Mouse (Mus musculus): ENCODE measurements at regions not wholly inside any gene's neighbourhood (a gene's known extent, or its start where the extent isn't known, plus 50 kb on each side); places are given as distances from the start of the nearest gene placed in this dataset.

DNA sequence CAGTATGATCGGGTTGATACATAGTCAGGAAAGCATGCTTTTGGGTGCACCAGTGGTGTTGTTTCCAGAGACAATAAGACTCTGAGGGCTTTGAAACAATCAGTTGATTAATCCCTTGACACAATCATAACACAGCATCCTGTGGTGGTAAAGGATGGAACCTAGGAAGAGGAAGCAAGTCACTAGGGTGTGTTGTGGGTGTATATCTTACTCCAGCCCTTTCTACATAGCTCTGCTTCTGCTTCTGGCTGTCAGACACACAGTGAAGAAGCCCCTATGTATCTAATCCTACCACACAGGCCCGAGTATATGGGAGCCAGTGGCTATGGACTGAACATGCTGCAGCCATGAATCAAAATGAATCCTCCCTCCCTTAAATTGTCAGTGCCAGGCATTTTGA lies 115.1 kb upstream of the Slc24a3 start:
- no peak overlapping the region for H3K4me2 ChIP-seq (ENCODE audit: low read depth, low read length)
- no peaks in the 10 kb centered on the region for H3K27me3 ChIP-seq (ENCODE audit: control insufficient read depth, insufficient read depth, low read length)
- no peaks in the 10 kb centered on the region for H3K36me3 ChIP-seq (replicated peaks; ENCODE audit: control insufficient read depth, insufficient read depth, low read depth, low read length)
- DNase-seq (ENCODE audit: low spot score) (no peak), ATAC-seq (replicated peaks; ENCODE audit: insufficient number of reproducible peaks, low FRiP score, low TSS enrichment, low read depth) (no peak)
- H3K4me1 ChIP-seq (ENCODE audit: control insufficient read depth, insufficient read depth, low read length) = no peaks in the 10 kb centered on the region
- H3K4me3 ChIP-seq (ENCODE audit: low read depth, low read length) = no peak overlapping the region
- H3K27ac ChIP-seq (replicated peaks; ENCODE audit: low read depth, low read length) = no peak overlapping the region
- no peak overlapping the region for H3K9ac ChIP-seq (replicated peaks; ENCODE audit: low read length)
- WGBS = 84% methylated on average over 2 of the region's 2 CpGs
- no peaks in the 10 kb centered on the region for H3K9me3 ChIP-seq (replicated peaks; ENCODE audit: control insufficient read depth, low read length)

DNA sequence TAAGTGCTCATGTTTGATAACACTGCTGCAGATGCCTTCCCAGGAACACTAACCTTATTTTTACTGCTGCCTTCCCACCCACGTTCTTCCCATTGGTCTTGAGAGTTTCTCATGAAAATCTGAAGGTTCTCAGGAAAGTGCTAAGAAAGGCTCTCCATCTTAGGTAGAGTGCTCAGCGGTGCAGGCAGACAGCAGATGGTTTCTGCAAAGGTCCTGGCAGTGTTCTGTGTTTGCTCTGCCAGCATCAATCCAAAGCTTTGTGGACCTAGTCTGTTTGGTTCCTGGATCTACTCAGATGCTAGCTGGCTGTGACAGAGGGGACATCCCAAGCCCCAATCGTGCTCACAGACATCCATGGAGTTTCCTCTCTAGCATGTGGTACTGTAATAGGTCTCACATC lies 111.3 kb upstream of the Slc24a3 start:
- Histone ChIP-seq H3K36me3 (replicated peaks; ENCODE audit: control insufficient read depth, insufficient read depth, low read depth, low read length) (no peaks in the 10 kb centered on the region), H3K4me2 (ENCODE audit: low read depth, low read length) (no peak overlapping the region), H3K9me3 (replicated peaks; ENCODE audit: control insufficient read depth, low read length) (no peaks in the 10 kb centered on the region), H3K4me3 (ENCODE audit: low read depth, low read length) (no peak overlapping the region), H3K27me3 (ENCODE audit: control insufficient read depth, insufficient read depth, low read length) (no peaks in the 10 kb centered on the region), H3K27ac (replicated peaks; ENCODE audit: low read depth, low read length) (no peak overlapping the region), H3K9ac (replicated peaks; ENCODE audit: low read length) (no peak overlapping the region), H3K4me1 (ENCODE audit: control insufficient read depth, insufficient read depth, low read length) (no peaks in the 10 kb centered on the region)
- 78% methylated on average over 3 of the region's 3 CpGs for WGBS
- ATAC-seq (replicated peaks; ENCODE audit: insufficient number of reproducible peaks, low FRiP score, low TSS enrichment, low read depth) (no peak), DNase-seq (ENCODE audit: low spot score) (no peak)

DNA sequence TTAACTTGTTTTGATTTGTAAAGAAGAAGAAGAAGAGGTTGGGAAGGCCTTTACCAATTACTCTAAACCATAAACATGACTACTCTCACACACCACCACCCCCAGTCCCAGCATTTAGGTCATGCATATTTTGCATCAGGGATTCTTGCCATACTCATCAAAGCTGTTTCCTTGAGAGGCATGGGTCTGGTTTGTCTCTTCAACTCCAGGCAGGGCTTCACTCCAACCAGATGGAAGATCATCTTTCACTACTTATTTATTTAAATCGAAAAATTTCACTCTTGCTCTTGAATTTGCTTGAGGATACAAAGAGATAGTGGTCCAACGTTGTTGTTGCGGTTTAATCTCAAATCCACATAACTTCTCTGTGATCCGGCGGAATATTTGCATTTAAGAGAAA lies 110.8 kb upstream of the Slc24a3 start:
- DNase-seq (ENCODE audit: low spot score) (no peak), ATAC-seq (replicated peaks; ENCODE audit: insufficient number of reproducible peaks, low FRiP score, low TSS enrichment, low read depth) (no peak)
- Histone ChIP-seq H3K27me3 (ENCODE audit: control insufficient read depth, insufficient read depth, low read length) (no peaks in the 10 kb centered on the region), H3K4me1 (ENCODE audit: control insufficient read depth, insufficient read depth, low read length) (no peaks in the 10 kb centered on the region), H3K9ac (replicated peaks; ENCODE audit: low read length) (no peak overlapping the region), H3K4me3 (ENCODE audit: low read depth, low read length) (no peak overlapping the region), H3K4me2 (ENCODE audit: low read depth, low read length) (no peak overlapping the region), H3K27ac (replicated peaks; ENCODE audit: low read depth, low read length) (no peak overlapping the region), H3K36me3 (replicated peaks; ENCODE audit: control insufficient read depth, insufficient read depth, low read depth, low read length) (no peaks in the 10 kb centered on the region), H3K9me3 (replicated peaks; ENCODE audit: control insufficient read depth, low read length) (no peaks in the 10 kb centered on the region)
- WGBS = 80% methylated on average over 5 of the region's 5 CpGs

GRCm38 (mm10) chr2:145069931-145070330 lies 97.6 kb upstream of the Slc24a3 start:
- H3K4me2 ChIP-seq (ENCODE audit: low read depth, low read length) = no peak overlapping the region
- WGBS = 60% methylated on average over 1 of the region's 1 CpGs
- H3K27ac ChIP-seq (replicated peaks; ENCODE audit: low read depth, low read length) = no peak overlapping the region

DNA sequence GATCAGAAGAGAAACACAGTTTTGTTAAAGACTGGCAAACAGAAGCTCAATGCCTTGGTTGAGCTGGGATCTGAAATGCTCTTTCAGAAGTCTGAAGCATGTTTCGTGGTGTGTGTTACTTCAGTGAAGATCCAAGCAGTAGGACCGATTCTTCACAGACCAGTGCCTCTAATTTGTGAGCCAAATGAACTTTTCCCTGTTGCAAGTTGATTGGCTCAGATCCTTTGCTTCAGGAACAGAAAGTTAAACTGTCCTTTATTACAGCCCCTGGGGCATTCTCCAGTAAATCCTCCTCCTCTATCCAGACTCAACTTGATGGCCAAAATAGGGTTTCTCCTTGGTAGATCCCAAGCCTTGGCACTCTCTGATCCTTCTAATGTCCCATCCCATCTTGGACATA lies 85.6 kb upstream of the Slc24a3 start:
- Histone ChIP-seq H3K9me3 (replicated peaks; ENCODE audit: control insufficient read depth, low read length) (no peaks in the 10 kb centered on the region), H3K4me2 (ENCODE audit: low read depth, low read length) (no peak overlapping the region), H3K27ac (replicated peaks; ENCODE audit: low read depth, low read length) (no peak overlapping the region), H3K9ac (replicated peaks; ENCODE audit: low read length) (no peak overlapping the region), H3K4me3 (ENCODE audit: low read depth, low read length) (no peak overlapping the region), H3K27me3 (ENCODE audit: control insufficient read depth, insufficient read depth, low read length) (no peaks in the 10 kb centered on the region), H3K36me3 (replicated peaks; ENCODE audit: control insufficient read depth, insufficient read depth, low read depth, low read length) (no peaks in the 10 kb centered on the region), H3K4me1 (ENCODE audit: control insufficient read depth, insufficient read depth, low read length) (no peaks in the 10 kb centered on the region)
- DNase-seq (ENCODE audit: low spot score) (no peak), ATAC-seq (replicated peaks; ENCODE audit: insufficient number of reproducible peaks, low FRiP score, low TSS enrichment, low read depth) (no peak)
- 86% methylated on average over 2 of the region's 2 CpGs for WGBS

More at GRCm38 (mm10) chr2:145069931-145070330, 97.6 kb upstream of the Slc24a3 start:
- Histone ChIP-seq H3K9me3 (replicated peaks; ENCODE audit: control insufficient read depth, low read length) (no peaks in the 10 kb centered on the region), H3K9ac (replicated peaks; ENCODE audit: low read length) (no peak overlapping the region), H3K4me3 (ENCODE audit: low read depth, low read length) (no peak overlapping the region), H3K36me3 (replicated peaks; ENCODE audit: control insufficient read depth, insufficient read depth, low read depth, low read length) (no peaks in the 10 kb centered on the region), H3K27me3 (ENCODE audit: control insufficient read depth, insufficient read depth, low read length) (no peaks in the 10 kb centered on the region), H3K4me1 (ENCODE audit: control insufficient read depth, insufficient read depth, low read length) (no peaks in the 10 kb centered on the region)
- DNase-seq (ENCODE audit: low spot score) (no peak), ATAC-seq (replicated peaks; ENCODE audit: insufficient number of reproducible peaks, low FRiP score, low TSS enrichment, low read depth) (no peak)

- H3K4me3 ChIP-seq (ENCODE audit: low read depth, low read length) = no peak overlapping the region
- no peak for DNase-seq (ENCODE audit: low spot score)
- no peak for ATAC-seq (replicated peaks; ENCODE audit: insufficient number of reproducible peaks, low FRiP score, low TSS enrichment, low read depth)
- H3K4me1 ChIP-seq (ENCODE audit: control insufficient read depth, insufficient read depth, low read length) = no peaks in the 10 kb centered on the region
- no peak overlapping the region for H3K27ac ChIP-seq (replicated peaks; ENCODE audit: low read depth, low read length)
- H3K9me3 ChIP-seq (replicated peaks; ENCODE audit: control insufficient read depth, low read length) = no peaks in the 10 kb centered on the region
- H3K9ac ChIP-seq (replicated peaks; ENCODE audit: low read length) = no peak overlapping the region
- no peak overlapping the region for H3K4me2 ChIP-seq (ENCODE audit: low read depth, low read length)
- no peaks in the 10 kb centered on the region for H3K27me3 ChIP-seq (ENCODE audit: control insufficient read depth, insufficient read depth, low read length)
- 67% methylated on average over 2 of the region's 2 CpGs for WGBS
- no peaks in the 10 kb centered on the region for H3K36me3 ChIP-seq (replicated peaks; ENCODE audit: control insufficient read depth, insufficient read depth, low read depth, low read length)
These were observed 82.9 kb upstream of the Slc24a3 start for GRCm38 (mm10) chr2:145084621-145085020.

DNA sequence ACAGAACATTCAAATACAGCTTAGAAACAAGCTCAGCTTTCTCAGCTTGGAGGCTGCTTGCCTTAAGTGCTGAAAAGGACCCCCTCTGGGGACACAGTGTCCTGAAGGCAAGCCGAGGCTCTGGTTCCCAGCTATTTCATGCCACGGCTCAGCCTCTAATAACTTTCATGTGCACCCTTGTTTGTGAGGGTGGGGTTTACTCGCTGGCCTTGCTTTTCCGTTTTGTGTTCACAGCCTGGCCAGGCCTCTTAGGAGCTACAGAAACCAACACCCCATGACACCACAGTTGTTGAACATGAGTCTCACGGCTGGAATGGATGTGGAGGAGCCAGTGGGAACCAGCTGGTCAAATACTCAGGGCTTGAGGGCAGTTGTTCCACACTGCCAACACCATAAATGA lies 81.4 kb upstream of the Slc24a3 start:
- Histone ChIP-seq H3K36me3 (replicated peaks; ENCODE audit: control insufficient read depth, insufficient read depth, low read depth, low read length) (no peaks in the 10 kb centered on the region), H3K4me2 (ENCODE audit: low read depth, low read length) (no peak overlapping the region), H3K9ac (replicated peaks; ENCODE audit: low read length) (no peak overlapping the region), H3K4me3 (ENCODE audit: low read depth, low read length) (no peak overlapping the region), H3K27me3 (ENCODE audit: control insufficient read depth, insufficient read depth, low read length) (no peaks in the 10 kb centered on the region), H3K4me1 (ENCODE audit: control insufficient read depth, insufficient read depth, low read length) (no peaks in the 10 kb centered on the region), H3K27ac (replicated peaks; ENCODE audit: low read depth, low read length) (no peak overlapping the region), H3K9me3 (replicated peaks; ENCODE audit: control insufficient read depth, low read length) (no peaks in the 10 kb centered on the region)
- 34% methylated on average over 5 of the region's 5 CpGs for WGBS
- ATAC-seq (replicated peaks; ENCODE audit: insufficient number of reproducible peaks, low FRiP score, low TSS enrichment, low read depth) = no peak
- DNase-seq (ENCODE audit: low spot score) = peak; percentile 8

- Histone ChIP-seq H3K27ac (replicated peaks; ENCODE audit: low read depth, low read length) (no peak overlapping the region), H3K4me3 (ENCODE audit: low read depth, low read length) (no peak overlapping the region), H3K9ac (replicated peaks; ENCODE audit: low read length) (no peak overlapping the region), H3K4me2 (ENCODE audit: low read depth, low read length) (no peak overlapping the region), H3K4me1 (ENCODE audit: control insufficient read depth, insufficient read depth, low read length) (no peaks in the 10 kb centered on the region), H3K27me3 (ENCODE audit: control insufficient read depth, insufficient read depth, low read length) (no peaks in the 10 kb centered on the region), H3K9me3 (replicated peaks; ENCODE audit: control insufficient read depth, low read length) (no peaks in the 10 kb centered on the region), H3K36me3 (replicated peaks; ENCODE audit: control insufficient read depth, insufficient read depth, low read depth, low read length) (no peaks in the 10 kb centered on the region)
- DNase-seq (ENCODE audit: low spot score) (no peak), ATAC-seq (replicated peaks; ENCODE audit: insufficient number of reproducible peaks, low FRiP score, low TSS enrichment, low read depth) (no peak)
- WGBS = 95% methylated on average over 2 of the region's 2 CpGs
These were observed 64.3 kb upstream of the Slc24a3 start for GRCm38 (mm10) chr2:145103295-145103694.

All from embryonic facial prominence, embryonic 11.5 days (tissue).